Mouse (Mus musculus) cerebellum, postnatal 10 days (tissue): ENCODE measurements around the gene Ankdd1a.
A peak's percentile ranks its signal among the peaks of the same experiment; 100 is the strongest.

Experiments
- DNase-seq, 2 experiments: peaks; one replicate each; pipeline ENCODE4 v3.0.0; 2021; ENCODE audit warnings: mixed read lengths in 2 of 2

Ankdd1a gene

DNA sequence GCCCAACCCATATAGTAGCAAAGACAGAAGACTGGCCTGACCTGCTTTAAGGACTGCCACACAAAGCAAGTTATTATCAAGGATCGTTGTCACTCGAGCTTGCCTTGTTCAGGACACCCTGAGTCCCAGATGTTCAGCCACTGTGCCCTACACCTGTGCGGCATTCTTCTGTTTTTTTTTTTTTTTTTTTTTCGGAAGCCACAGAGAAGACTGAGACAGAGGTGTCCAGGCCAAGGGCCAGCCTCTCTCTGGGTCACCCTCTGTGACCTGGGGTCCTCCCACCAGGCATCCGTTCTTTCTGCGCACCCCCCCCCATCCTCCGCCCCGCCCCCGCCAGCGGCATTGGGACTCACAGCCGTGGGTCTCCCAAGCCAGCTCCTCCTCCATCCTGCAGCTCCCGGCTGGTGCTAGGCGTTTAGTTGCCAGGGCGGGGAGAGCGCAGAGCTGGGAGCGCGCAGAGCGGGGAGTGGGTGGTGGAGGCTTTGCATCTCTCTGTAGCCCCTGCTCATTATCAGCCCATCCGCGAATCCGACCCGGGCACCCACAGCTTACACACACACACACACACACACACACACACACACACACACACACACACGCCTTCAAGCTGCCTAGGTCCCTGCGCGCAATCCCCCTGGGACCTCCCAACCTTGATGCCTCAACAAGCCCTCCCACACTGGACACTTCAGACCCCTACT, at the start of gene Ankdd1a:
Gene Ankdd1a (minus strand): TSS at position 387 of the 698 bp plus-strand sequence.
- DNase-seq, result peak; percentile 83 to 84

- DNase-seq, result no peak
Observed at GRCm38 (mm10) chr9:65569491-65569971, 49.5 kb upstream of the Ankdd1a start.

GRCm38 (mm10) chr9:65568787-65569186, 48.8 kb upstream of the Ankdd1a start:
- no peak for DNase-seq

DNA sequence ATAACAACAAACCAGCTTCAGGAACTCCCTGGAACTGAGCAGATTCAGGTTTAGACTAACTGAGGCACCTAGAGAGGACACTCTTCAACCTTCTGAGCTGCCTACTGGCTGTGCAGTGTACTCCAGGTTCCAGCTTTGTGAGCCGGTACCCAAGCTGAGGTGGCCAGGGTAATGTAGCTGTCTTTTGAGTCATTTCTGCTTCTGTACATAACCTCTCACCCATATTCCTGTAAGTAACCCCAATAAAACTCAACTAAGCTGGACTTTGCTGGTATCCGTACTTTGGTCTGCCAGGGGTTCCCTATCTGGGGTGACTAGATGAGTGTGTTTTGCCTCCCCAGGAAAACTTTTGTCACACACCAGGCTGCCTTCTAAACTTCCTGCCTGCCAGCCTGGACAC, 44.7 kb upstream of the Ankdd1a start:
- no peak for DNase-seq

- DNase-seq, result no peak
Observed at GRCm38 (mm10) chr9:65563073-65563472, 43.1 kb upstream of the Ankdd1a start.

- peak; percentile 68 to 77 for DNase-seq
Observed at GRCm38 (mm10) chr9:65562081-65562506, 42.1 kb upstream of the Ankdd1a start.

DNA sequence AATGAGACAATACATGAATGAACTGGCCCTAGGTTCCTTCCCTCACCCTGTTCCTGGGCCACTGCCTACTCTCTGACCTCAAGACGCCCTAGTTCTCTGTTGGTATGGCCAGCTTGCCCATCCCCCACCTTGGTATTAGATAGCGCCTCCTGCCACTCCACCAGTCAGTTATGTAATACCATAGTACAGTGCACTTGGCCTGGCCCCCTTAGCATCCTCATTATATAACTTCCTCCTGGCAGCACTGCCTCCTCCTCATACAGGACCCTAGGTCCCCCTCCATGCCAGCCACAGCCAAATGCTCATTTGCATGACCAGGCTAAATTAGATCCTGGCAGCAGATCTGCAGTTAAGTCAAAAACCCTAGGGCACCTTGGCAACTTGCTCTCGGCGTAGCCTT, 41.0 kb upstream of the Ankdd1a start:
- DNase-seq, result peak; percentile 81 to 86

DNA sequence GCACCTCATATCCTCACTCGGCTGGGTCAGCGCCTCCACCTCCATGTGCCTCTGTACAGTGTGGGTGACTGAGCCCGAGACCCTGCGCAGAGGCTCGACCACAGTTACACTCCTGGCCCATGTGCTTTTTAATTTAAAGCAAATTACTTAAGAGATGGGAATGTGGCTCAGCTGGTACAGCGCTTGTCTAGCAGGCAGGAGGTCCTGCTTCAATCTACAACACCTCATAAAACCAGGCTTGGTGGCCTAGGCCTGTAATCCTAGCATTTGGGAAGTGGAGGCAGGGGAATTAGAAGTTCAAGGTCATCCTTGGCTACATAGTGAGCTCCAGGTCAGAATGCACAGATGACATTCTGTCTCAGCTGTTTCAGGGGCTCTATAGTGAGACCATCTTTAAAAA, 38.8 kb upstream of the Ankdd1a start:
- DNase-seq, result no peak

- no peak for DNase-seq
Observed at GRCm38 (mm10) chr9:65556979-65557378, 37.0 kb upstream of the Ankdd1a start.

GRCm38 (mm10) chr9:65556349-65556748, 36.4 kb upstream of the Ankdd1a start:
- no peak for DNase-seq

DNA sequence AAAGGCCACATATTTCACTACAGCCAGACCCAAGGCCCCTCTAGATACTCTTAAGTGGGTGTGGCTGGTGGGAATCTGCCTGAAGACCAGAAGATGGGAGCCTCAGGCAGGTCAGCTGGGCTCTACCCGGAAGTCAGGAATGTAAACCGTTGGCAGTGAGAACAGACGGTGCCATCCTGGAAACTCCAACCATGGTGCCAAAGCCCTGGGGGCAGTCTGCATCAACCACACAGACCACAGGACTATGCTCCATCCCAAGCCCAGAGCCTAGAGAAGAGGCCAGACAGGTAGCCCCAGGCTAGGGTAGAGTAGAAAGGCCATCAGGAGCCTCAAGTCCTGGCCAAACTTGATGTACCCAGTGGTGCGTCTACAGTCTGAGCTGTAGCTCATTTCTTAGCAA, 35.6 kb upstream of the Ankdd1a start:
- no peak for DNase-seq

DNA sequence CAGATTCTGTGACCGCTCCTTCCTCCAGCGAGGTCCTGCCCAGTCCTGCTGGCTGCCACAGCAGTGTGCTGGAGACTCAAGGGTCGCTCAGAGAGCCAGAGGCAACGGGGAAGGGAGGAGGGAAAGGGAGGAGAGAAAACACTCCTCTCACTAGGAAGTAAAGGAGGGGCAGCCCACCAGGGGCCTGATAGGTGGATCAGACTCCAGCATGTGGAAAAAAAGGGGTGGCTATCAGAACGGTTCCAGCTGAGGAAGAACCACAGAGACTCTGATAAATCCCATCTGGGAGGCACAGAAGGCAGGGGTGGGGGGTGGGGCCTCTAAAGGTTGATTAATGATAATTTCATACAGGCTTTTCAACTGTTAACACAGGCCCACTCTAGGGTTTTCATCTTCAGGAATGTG, 35.0 kb upstream of the Ankdd1a start:
- DNase-seq, result no peak

DNA sequence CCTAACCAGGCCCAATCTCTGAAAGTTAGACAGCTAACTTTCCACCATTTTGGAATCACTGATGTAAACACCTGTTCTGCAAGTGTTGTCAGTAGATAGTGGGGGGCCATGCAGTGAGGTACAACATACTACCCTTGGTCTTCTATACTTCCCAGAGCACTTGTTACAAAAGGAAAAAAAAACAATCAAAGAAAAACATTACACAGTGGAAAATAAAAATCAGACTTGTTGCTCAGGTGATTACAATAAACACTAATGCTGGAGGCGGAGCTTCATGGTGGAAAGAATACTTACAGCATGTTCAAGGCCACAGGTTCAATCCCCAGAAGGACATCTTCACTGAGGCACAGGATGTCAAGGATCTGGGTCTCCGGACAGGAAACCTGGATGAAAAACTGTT, 32.7 kb upstream of the Ankdd1a start:
- DNase-seq, result no peak

DNA sequence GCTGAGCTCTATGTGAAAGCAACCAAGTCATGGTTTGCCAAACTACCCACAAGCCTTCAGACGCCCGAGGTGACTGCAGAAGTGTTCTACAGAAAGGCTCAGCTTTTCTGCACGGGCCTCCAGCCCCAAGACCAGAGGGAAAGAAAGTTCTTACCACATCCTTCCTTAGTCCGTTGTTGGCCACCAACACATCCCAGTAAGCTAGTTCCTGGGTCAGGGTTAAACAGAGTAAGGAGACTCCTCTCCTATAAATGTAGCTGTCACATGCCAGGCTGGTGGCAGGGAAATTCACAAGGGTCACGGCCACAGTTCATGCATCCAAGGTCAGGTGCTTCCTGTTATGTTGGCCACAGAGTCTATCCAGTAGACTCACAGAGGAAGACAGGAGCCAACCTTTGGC, 32.1 kb upstream of the Ankdd1a start:
- DNase-seq, result no peak

DNA sequence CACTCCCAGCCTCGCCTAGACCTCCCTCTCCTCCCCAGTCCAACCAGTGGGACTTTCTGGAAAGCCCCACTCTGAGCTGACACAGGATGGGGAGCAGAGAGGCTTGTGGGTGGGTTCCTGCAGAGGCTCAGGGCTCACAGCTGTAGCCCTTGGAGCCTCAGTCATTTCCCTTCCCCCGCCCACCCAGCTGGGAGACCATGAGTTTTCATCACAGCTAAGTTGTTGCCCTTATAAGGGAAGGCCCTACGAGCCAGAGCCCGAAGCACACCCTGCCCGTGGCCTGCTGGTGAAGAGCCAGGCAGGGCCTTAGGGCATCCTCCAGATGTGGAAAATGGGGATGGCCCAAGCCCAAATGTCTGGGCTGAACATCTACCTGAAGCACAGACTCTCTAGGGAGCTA, 31.0 kb upstream of the Ankdd1a start:
- peak in 1 of 2 experiments; percentile 39 for DNase-seq

DNA sequence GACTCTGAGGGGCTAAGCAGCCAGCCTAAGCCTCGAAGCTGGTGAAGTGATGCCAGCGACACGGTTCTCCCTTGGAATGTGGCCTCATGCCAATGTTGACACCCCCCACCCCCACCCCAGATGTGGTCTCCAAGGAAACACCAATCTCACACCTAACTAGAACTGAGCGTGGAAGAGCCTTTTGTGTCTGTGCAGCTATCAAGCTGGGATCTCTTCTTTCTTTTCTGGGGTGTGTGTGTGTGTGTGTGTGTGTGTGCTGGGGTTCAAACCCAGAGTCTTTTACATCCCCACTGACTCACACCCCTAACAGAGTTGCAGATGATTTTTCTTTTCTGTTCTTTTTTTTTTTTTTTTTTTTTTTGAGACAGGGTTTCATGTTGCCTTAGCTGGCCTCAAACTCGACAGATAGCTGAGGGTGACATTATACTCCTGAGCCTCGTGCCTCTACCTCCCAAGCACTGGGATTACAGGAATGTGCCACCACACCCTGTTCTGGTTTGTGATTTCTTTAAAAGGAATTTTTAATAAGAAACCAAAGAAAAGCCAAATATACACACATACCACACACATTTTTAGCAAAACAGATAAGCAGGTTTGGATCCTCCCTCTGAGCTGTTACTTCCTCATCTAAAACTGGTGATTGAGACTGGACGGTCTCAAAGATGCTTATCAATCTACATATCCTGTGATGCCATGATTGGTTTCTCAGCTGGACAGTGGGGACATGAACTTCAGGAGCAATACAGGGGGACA, 30.3 kb upstream of the Ankdd1a start:
- no peak for DNase-seq

- DNase-seq, result no peak
Observed at GRCm38 (mm10) chr9:65549643-65550042, 29.6 kb upstream of the Ankdd1a start.

- peak; percentile 52 to 63 for DNase-seq
Observed at GRCm38 (mm10) chr9:65549139-65549538, 29.1 kb upstream of the Ankdd1a start.

DNA sequence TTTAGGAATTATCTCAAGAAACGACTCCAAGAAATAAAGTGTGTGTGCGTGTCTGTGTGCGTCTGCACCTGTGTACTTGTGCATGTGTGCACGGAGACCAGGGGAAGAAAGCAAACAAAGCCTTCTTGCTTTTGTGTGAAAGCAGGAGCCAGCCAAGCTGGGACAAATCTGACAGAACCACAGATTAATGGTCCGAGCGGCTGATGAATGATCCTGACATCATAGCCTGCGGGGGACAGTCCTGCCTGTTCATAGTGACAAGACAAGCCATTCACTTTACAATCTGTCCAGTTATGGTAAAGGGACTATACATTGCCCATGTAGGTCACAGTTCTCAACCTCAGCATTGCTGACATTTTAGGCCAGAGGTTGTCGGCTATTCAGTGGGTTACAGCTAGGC, 28.3 kb upstream of the Ankdd1a start:
- no peak for DNase-seq

DNA sequence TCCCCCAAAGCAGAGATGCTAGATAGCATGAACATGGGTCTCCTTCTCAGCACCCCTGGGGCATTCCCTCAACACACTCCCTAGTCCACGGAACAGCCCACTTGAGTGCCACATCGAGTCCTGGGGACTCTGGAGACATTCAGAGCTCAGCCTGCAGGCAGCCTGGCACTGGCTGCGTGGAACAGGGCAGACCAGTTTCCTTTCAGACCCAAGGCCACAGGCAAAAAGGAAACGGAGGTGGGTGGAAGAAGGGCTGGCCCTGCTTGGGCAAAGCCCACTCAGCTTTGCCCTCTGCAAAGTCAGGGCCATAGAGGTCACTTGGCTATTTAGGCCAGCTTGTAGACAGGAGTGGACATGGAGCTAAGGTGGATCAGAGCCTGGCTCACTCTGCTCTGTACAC, 27.9 kb upstream of the Ankdd1a start:
- no peak for DNase-seq

- peak in 1 of 2 experiments; percentile 47 for DNase-seq
Observed at GRCm38 (mm10) chr9:65547111-65547510, 27.1 kb upstream of the Ankdd1a start.

DNA sequence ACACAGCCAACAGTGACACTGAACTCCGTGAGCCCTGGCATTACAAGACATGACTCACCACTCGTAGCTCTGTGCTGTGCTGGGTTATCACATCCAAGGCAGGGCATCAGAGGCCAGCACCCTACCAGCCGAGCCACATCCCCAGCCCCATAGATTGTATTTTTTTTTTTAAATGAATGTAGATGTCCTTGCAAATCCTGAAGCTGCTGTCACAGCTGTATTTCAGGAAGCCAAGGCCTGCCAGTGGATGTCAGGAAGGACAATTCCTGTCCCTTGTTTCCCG, 26.4 kb upstream of the Ankdd1a start:
- DNase-seq, result no peak

GRCm38 (mm10) chr9:65545635-65546412, 25.8 kb upstream of the Ankdd1a start:
- no peak for DNase-seq

GRCm38 (mm10) chr9:65542111-65542524, 22.1 kb upstream of the Ankdd1a start:
- no peak for DNase-seq
